Mouse (Mus musculus) cerebellum, adult 11 months (tissue): Measurements from ENCODE around the gene B3gnt6.

Source experiments
- DNase-seq: peaks from one replicate; pipeline ENCODE4 v3.0.0; 2022

Gene B3gnt6

GRCm38 (mm10) chr7:98176322-98177070 is 22.8 kb downstream of the B3gnt6 start:
- no peak for DNase-seq

GRCm38 (mm10) chr7:98174883-98175755 is 24.2 kb downstream of the B3gnt6 start:
- no peak for DNase-seq

- DNase-seq: no peak
Measured at GRCm38 (mm10) chr7:98173408-98173807, 25.9 kb downstream of the B3gnt6 start.

GRCm38 (mm10) chr7:98172661-98173060 is 26.6 kb downstream of the B3gnt6 start:
- no peak for DNase-seq

GRCm38 (mm10) chr7:98171141-98172073 is 27.9 kb downstream of the B3gnt6 start:
- no peak for DNase-seq

- no peak for DNase-seq
Measured at GRCm38 (mm10) chr7:98164999-98165528, 34.2 kb downstream of the B3gnt6 start.

GRCm38 (mm10) chr7:98164382-98164998 is 34.8 kb downstream of the B3gnt6 start:
- no peak for DNase-seq

GRCm38 (mm10) chr7:98163700-98164099 is 35.6 kb downstream of the B3gnt6 start:
- no peak for DNase-seq

- DNase-seq: no peak
Measured at GRCm38 (mm10) chr7:98162239-98162638, 37.0 kb downstream of the B3gnt6 start.

- DNase-seq: no peak
Measured at GRCm38 (mm10) chr7:98160041-98160740, 39.1 kb downstream of the B3gnt6 start.

GRCm38 (mm10) chr7:98158481-98158880 is 40.8 kb downstream of the B3gnt6 start:
- no peak for DNase-seq

GRCm38 (mm10) chr7:98157636-98158332 is 41.5 kb downstream of the B3gnt6 start:
- DNase-seq: no peak

GRCm38 (mm10) chr7:98156280-98156665 is 43.0 kb downstream of the B3gnt6 start:
- DNase-seq: no peak

GRCm38 (mm10) chr7:98155546-98156279 is 43.6 kb downstream of the B3gnt6 start:
- no peak for DNase-seq

- DNase-seq: no peak
Measured at GRCm38 (mm10) chr7:98153892-98154291, 45.4 kb downstream of the B3gnt6 start.

GRCm38 (mm10) chr7:98153345-98153744 is 45.9 kb downstream of the B3gnt6 start:
- no peak for DNase-seq

- DNase-seq: no peak
Measured at GRCm38 (mm10) chr7:98152400-98152799, 46.9 kb downstream of the B3gnt6 start.

GRCm38 (mm10) chr7:98150525-98150924 is 48.8 kb downstream of the B3gnt6 start:
- no peak for DNase-seq

- DNase-seq: no peak
Measured at GRCm38 (mm10) chr7:98149802-98150201, 49.5 kb downstream of the B3gnt6 start.
